Mouse (Mus musculus) hindbrain, postnatal 0 days (tissue): ENCODE data around the gene Topbp1. TPM values are rescaled to one million over a fixed set of nuclear protein-coding genes. Genes with fewer than 3 reads are reported as not detected.

Experiments
- ATAC-seq: fragments of 200-750 bp; cut with Nextera tagmentation; 2 replicates; pipeline ENCODE4 v1.8.0; 2017; ENCODE audit warnings: mild to moderate bottlenecking, moderate TSS enrichment, moderate library complexity
- DNase-seq: peaks from one replicate; pipeline ENCODE4 v3.0.0-alpha.2; 2015; ENCODE audit warnings: low spot score
- H3K27ac ChIP-seq: fragments of 300-500 bp; sonication (generic); 2 replicates; pipeline ENCODE4 v1.5.1; 2014; ENCODE audit warnings: mild to moderate bottlenecking
- H3K27me3 ChIP-seq: fragments of 300-500 bp; sonication (generic); 2 replicates; pipeline ENCODE4 v1.6.1; 2014; ENCODE audit warnings: low read length, mixed read lengths; ENCODE audit not compliant: insufficient read depth
- H3K36me3 ChIP-seq: fragments of 300-500 bp; sonication (generic); 2 replicates; pipeline ENCODE4 v1.6.1; 2014; ENCODE audit warnings: low read length, mixed read lengths; ENCODE audit not compliant: insufficient read depth
- H3K4me1 ChIP-seq: fragments of 300-500 bp; sonication (generic); 2 replicates; pipeline ENCODE4 v1.6.1; 2014; ENCODE audit warnings: antibody characterized with exemption, low read length, mixed read lengths; ENCODE audit not compliant: insufficient read depth
- H3K4me2 ChIP-seq: fragments of 300-500 bp; sonication (generic); 2 replicates; pipeline ENCODE4 v1.6.1; 2014; ENCODE audit warnings: low read depth, mild to moderate bottlenecking, low read length, moderate library complexity, mixed read lengths
- H3K4me3 ChIP-seq: fragments of 300-500 bp; sonication (generic); 2 replicates; pipeline ENCODE4 v1.5.1; 2014; ENCODE audit warnings: low read length
- H3K9ac ChIP-seq: fragments of 300-500 bp; sonication (generic); replicated peaks from 2 replicates; pipeline ENCODE4 v1.6.1; 2014; ENCODE audit warnings: mild to moderate bottlenecking, low read length, moderate library complexity, mixed read lengths
- H3K9me3 ChIP-seq: fragments of 300-500 bp; sonication (generic); 2 replicates; pipeline ENCODE4 v1.6.1; 2016; ENCODE audit warnings: low read length, mixed read lengths
- CTCF ChIP-seq: IDR thresholded peaks from 2 replicates; pipeline ENCODE4 v1.5.1; 2016; ENCODE audit warnings: antibody characterized with exemption, control low read depth, low read depth
- WGBS: fragments of 180-500 bp; shearing (Covaris S2); extraction: QIAGEN DNeasy Blood & Tissue Kit; methylation state at CpG from one replicate; pipeline ENCODE4 v1.1.7; 2014; 5-methylcytosine and 5-hydroxymethylcytosine counted together
- polyA plus RNA-seq: library from polyadenylated mRNA; unstranded; fragments of >200 nt; fragmentation: Nextera tagmentation; extraction: Ambion mirVana; gene quantifications from 2 replicates; pipeline ENCODE4 v1.2.1, GENCODE M21; 2015
- total RNA-seq: library from RNA; depleted of rRNA; stranded (reverse); fragments of >200 nt; gene quantifications from 2 replicates; pipeline ENCODE4 v1.2.3, GENCODE M21; 2014; rRNA removed

The Topbp1 gene
- total and polyA plus RNA-seq, 2 experiments from 2014 or later = 21.3 to 24.9 TPM

DNA sequence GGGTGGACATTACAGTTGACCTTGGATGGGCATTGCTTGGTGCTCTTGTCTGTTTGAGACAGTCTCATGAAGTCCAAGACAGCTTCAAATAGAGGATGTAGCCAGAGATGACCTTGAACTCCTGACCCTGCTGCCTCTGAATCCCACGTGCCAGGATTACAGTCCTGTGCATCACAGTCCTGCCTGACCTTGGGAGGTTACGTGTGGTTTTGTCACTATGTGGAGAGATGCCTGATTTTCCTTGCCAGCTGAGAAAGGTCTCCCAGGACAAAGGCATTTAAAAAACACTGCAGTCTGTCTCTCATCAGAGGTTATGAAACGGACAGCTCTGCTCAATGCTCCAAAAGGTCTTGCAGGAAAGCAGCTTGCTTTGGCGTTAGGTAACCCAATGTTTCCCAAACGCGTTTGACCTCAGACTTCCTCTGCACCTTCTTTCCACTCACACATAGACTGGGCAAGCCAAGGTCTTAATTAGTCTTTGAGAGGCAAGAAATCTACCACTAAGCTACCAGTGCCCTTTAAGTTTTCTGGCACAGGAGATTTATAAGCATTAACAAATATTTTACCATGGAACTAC lies 86.9 kb downstream of the Topbp1 start:
- no peak for ATAC-seq
- no peaks in the 10 kb centered on the region for H3K36me3 ChIP-seq
- H3K4me2 ChIP-seq = no peak overlapping the region
- no peak overlapping the region for H3K27ac ChIP-seq
- peaks cover 3% of the 10 kb centered on the region; the same call in 1 of the 2 replicates for H3K4me1 ChIP-seq
- H3K9ac ChIP-seq = no peak overlapping the region
- DNase-seq = no peak
- 75% methylated on average over 6 of the region's 6 CpGs for WGBS
- H3K9me3 ChIP-seq = no peaks in the 10 kb centered on the region
- H3K4me3 ChIP-seq = no peak overlapping the region
- TF ChIP-seq CTCF = no peak
- H3K27me3 ChIP-seq = no peaks in the 10 kb centered on the region

DNA sequence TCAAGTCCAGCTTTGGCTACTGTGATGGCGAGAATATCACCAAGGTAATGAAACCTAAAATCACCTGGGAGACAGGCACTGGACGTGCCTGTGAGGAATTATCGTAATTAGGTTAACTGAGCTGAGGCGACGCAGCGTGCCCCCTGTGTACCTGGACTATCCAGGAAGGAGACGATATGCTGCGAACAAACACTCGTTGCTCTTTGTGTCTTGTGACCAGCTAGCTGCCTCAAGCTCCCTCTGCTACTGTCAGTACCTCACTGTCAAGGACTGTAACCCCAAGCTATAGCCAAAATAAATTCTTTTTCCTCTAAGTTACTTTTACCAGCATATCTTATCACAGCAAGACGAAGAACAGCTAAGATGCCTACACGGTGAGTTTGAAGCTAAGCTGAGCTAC lies 88.2 kb downstream of the Topbp1 start:
- Histone ChIP-seq H3K36me3 (no peaks in the 10 kb centered on the region), H3K4me1 (no peaks in the 10 kb centered on the region), H3K4me3 (no peak overlapping the region), H3K4me2 (no peak overlapping the region), H3K27ac (no peak overlapping the region), H3K9me3 (no peaks in the 10 kb centered on the region), H3K9ac (no peak overlapping the region), H3K27me3 (no peaks in the 10 kb centered on the region)
- ATAC-seq (no peak), DNase-seq (no peak)
- WGBS = 82% methylated on average over 11 of the region's 11 CpGs
- no peak for TF ChIP-seq CTCF

DNA sequence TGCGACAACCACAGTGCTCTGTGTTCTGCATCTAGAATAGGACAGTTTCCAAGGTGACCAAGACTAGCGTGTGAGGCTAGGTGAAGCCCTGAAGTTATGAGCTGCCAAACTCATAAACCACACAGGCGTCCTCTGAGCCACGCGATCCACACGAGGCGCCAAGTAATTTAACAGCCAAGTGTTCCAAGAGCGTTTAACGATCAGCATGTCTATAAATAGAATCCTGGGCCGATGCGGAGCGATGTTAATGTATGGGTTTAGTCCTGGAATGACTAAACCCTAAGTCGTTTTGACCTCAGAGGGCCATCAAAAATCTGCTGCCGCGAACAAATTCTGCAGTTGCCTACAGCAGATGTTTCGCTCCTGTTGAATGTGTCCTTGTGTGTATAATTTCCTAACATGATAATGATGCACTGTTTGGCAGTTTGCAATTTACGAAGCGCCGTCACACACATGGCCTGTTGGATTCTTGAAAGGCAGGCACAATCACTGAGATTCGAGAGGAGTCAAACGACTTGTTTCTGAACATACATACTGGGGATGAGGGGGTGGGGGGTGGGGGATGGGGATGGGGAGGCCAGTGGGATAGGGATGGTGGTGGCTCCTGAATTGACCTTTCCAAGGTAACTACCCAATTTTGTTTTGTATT lies 93.6 kb downstream of the Topbp1 start:
- Histone ChIP-seq H3K9me3 (no peaks in the 10 kb centered on the region), H3K27ac (no peak overlapping the region), H3K4me1 (no peaks in the 10 kb centered on the region), H3K27me3 (no peaks in the 10 kb centered on the region), H3K36me3 (no peaks in the 10 kb centered on the region), H3K4me2 (no peak overlapping the region), H3K9ac (no peak overlapping the region), H3K4me3 (no peak overlapping the region)
- DNase-seq (peak; percentile 59), ATAC-seq (no peak)
- TF ChIP-seq CTCF = no peak
- WGBS = 49% methylated on average over 21 of the region's 21 CpGs

Other genes starting within 250 kb of the Topbp1 start
- 210 and 223 TPM in 2 replicates for gene Rab6b, start 193.4 kb upstream of the Topbp1 start, total RNA-seq
- 139 and 155 TPM in 2 replicates for gene Rab6b, start 193.4 kb upstream of the Topbp1 start, polyA plus RNA-seq
- gene Srprb, start 103.1 kb upstream of the Topbp1 start, total RNA-seq = 55.3 and 58.1 TPM in 2 replicates
- 43.1 and 44.3 TPM in 2 replicates for gene Srprb, start 103.1 kb upstream of the Topbp1 start, polyA plus RNA-seq
- 0.99 and 3.7 TPM in 2 replicates for gene Gm20425, start 74.9 kb upstream of the Topbp1 start, total RNA-seq
- 3.3 and 5.2 TPM in 2 replicates for gene Gm20425, start 74.9 kb upstream of the Topbp1 start, polyA plus RNA-seq
- 20.2 and 44.2 TPM in 2 replicates for gene Trf, start 74.8 kb upstream of the Topbp1 start, total RNA-seq
- 42.1 and 45.4 TPM in 2 replicates for gene Trf, start 74.8 kb upstream of the Topbp1 start, polyA plus RNA-seq
- gene 1300017J02Rik, start 133 bp upstream of the Topbp1 start, total RNA-seq = 0.31 and 0.54 TPM in 2 replicates
- 0.50 and 1.0 TPM in 2 replicates for gene 1300017J02Rik, start 133 bp upstream of the Topbp1 start, polyA plus RNA-seq
- gene Cdv3, start 60.6 kb downstream of the Topbp1 start, total RNA-seq = 85.7 and 111 TPM in 2 replicates
- 90.5 and 97.5 TPM in 2 replicates for gene Cdv3, start 60.6 kb downstream of the Topbp1 start, polyA plus RNA-seq
- 1.8 and 4.2 TPM in 2 replicates for gene Bfsp2, start 175.2 kb downstream of the Topbp1 start, total RNA-seq
- 7.7 and 8.7 TPM in 2 replicates for gene Bfsp2, start 175.2 kb downstream of the Topbp1 start, polyA plus RNA-seq